Mouse (Mus musculus): ENCODE data around the gene Itgb4. TPM values are rescaled to one million over a fixed set of nuclear protein-coding genes. Genes with fewer than 3 reads are reported as not detected.

Itgb4 gene
- polyA plus RNA-seq (2014; fragmentation: Nextera tagmentation; extraction: Ambion mirVana): 10.2 and 10.7 TPM in 2 replicates

GRCm38 (mm10) chr11:115974309-115975082, at the start of gene Itgb4:
Gene Itgb4, plus strand, starts transcription at chr11:115974709.
- H3K27me3 ChIP-seq (ENCODE audit: control insufficient read depth, insufficient read depth, low read length): peaks cover 11% of the 10 kb centered on the region; the same call in 1 of the 2 replicates
- peak within 1 kb of the TSS; percentile 40 for H3K4me3 ChIP-seq (ENCODE audit: low read depth, low read length)
- H3K4me2 ChIP-seq (replicated peaks; ENCODE audit: low read depth, low read length): peak within 1 kb of the TSS; percentile 77
- peak within 1 kb of the TSS; percentile 33; the same call in 1 of the 2 replicates for H3K9ac ChIP-seq (replicated peaks; ENCODE audit: low read depth, low read length)
- H3K9me3 ChIP-seq (ENCODE audit: control insufficient read depth, low read depth, low read length): no peaks in the 10 kb centered on the region
- H3K4me1 ChIP-seq (ENCODE audit: control insufficient read depth, insufficient read depth, low read length): peaks cover 5% of the 10 kb centered on the region; the same call in 1 of the 2 replicates
- H3K36me3 ChIP-seq (ENCODE audit: control insufficient read depth, insufficient read depth, low read length): no peaks in the 10 kb centered on the region
- H3K27ac ChIP-seq (ENCODE audit: low read length): no peak within 1 kb of the TSS
- peak; percentile 75 for ATAC-seq (ENCODE audit: insufficient number of reproducible peaks, insufficient read depth, low FRiP score, low read depth)
- 10% methylated on average over 53 of the region's 58 CpGs for WGBS

DNA sequence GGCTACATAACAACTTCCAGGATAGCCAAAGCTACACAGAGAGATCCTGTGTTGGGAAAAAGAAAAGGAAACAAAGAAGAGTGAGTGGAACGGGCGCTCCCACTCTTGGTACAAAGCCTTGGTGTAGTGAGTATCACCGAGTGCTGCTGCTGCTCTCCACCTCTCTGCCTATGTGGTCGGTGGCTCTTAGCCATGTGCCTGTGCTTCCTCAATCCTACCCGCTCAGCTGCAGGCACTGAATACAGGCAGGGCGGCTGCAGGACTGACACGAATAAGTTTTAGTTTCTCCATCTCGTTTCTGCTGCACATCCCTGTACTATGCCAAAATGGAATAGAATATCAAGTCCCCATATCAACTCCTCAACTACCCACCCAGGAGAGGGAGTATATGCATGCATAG, 45.5 kb upstream of the Itgb4 start:
- Histone ChIP-seq H3K9me3 (ENCODE audit: control insufficient read depth, low read depth, low read length) (no peaks in the 10 kb centered on the region), H3K27me3 (ENCODE audit: control insufficient read depth, insufficient read depth, low read length) (no peaks in the 10 kb centered on the region), H3K9ac (replicated peaks; ENCODE audit: low read depth, low read length) (no peak overlapping the region), H3K4me1 (ENCODE audit: control insufficient read depth, insufficient read depth, low read length) (peaks cover 10% of the 10 kb centered on the region; the same call in 1 of the 2 replicates), H3K4me2 (replicated peaks; ENCODE audit: low read depth, low read length) (no peak overlapping the region), H3K36me3 (ENCODE audit: control insufficient read depth, insufficient read depth, low read length) (peaks cover 13% of the 10 kb centered on the region), H3K27ac (ENCODE audit: low read length) (no peak overlapping the region), H3K4me3 (ENCODE audit: low read depth, low read length) (no peak overlapping the region)
- no peak for ATAC-seq (ENCODE audit: insufficient number of reproducible peaks, insufficient read depth, low FRiP score, low read depth)
- 87% methylated on average over 8 of the region's 8 CpGs for WGBS

DNA sequence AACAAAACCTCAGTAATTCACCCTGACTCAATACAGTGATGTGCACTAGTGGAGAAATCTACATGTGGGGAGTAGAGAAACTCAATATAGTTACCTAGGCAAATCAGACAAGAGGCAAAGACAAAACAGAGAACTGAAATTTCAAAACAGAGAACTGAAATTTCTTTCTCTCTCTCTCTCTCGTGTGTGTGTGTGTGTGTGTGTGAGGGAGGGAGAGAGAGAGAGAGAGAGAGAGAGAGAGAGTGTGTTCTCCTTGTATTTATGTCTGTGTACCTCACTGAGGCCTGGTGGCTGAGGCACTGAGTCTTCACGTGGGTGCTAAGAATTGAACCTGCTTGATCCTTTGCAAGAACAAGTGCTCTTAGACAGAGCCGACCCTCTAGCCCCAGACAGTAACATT, 44.7 kb upstream of the Itgb4 start:
- Histone ChIP-seq H3K36me3 (ENCODE audit: control insufficient read depth, insufficient read depth, low read length) (peaks cover 13% of the 10 kb centered on the region), H3K27me3 (ENCODE audit: control insufficient read depth, insufficient read depth, low read length) (no peaks in the 10 kb centered on the region), H3K9ac (replicated peaks; ENCODE audit: low read depth, low read length) (no peak overlapping the region), H3K4me2 (replicated peaks; ENCODE audit: low read depth, low read length) (no peak overlapping the region), H3K9me3 (ENCODE audit: control insufficient read depth, low read depth, low read length) (no peaks in the 10 kb centered on the region), H3K27ac (ENCODE audit: low read length) (no peak overlapping the region), H3K4me1 (ENCODE audit: control insufficient read depth, insufficient read depth, low read length) (peaks cover 15% of the 10 kb centered on the region; the same call in 1 of the 2 replicates), H3K4me3 (ENCODE audit: low read depth, low read length) (no peak overlapping the region)
- 71% methylated on average over 3 of the region's 3 CpGs for WGBS
- ATAC-seq (ENCODE audit: insufficient number of reproducible peaks, insufficient read depth, low FRiP score, low read depth): no peak

GRCm38 (mm10) chr11:115931235-115931634, 43.3 kb upstream of the Itgb4 start:
- Histone ChIP-seq H3K4me1 (ENCODE audit: control insufficient read depth, insufficient read depth, low read length) (peaks cover 15% of the 10 kb centered on the region; the same call in 1 of the 2 replicates), H3K4me2 (replicated peaks; ENCODE audit: low read depth, low read length) (no peak overlapping the region), H3K36me3 (ENCODE audit: control insufficient read depth, insufficient read depth, low read length) (peaks cover 18% of the 10 kb centered on the region), H3K9ac (replicated peaks; ENCODE audit: low read depth, low read length) (no peak overlapping the region), H3K4me3 (ENCODE audit: low read depth, low read length) (no peak overlapping the region), H3K27me3 (ENCODE audit: control insufficient read depth, insufficient read depth, low read length) (no peaks in the 10 kb centered on the region), H3K27ac (ENCODE audit: low read length) (no peak overlapping the region), H3K9me3 (ENCODE audit: control insufficient read depth, low read depth, low read length) (no peaks in the 10 kb centered on the region)
- no peak for ATAC-seq (ENCODE audit: insufficient number of reproducible peaks, insufficient read depth, low FRiP score, low read depth)
- WGBS: 64% methylated on average over 3 of the region's 3 CpGs

- H3K36me3 ChIP-seq (ENCODE audit: control insufficient read depth, insufficient read depth, low read length): peaks cover 20% of the 10 kb centered on the region
- peaks cover 15% of the 10 kb centered on the region; the same call in 1 of the 2 replicates for H3K4me1 ChIP-seq (ENCODE audit: control insufficient read depth, insufficient read depth, low read length)
- H3K4me2 ChIP-seq (replicated peaks; ENCODE audit: low read depth, low read length): peak within 1 kb of the TSS; percentile 81
- H3K27ac ChIP-seq (ENCODE audit: low read length): no peak within 1 kb of the TSS
- no peaks in the 10 kb centered on the region for H3K27me3 ChIP-seq (ENCODE audit: control insufficient read depth, insufficient read depth, low read length)
- H3K9ac ChIP-seq (replicated peaks; ENCODE audit: low read depth, low read length): peak within 1 kb of the TSS; percentile 72
- H3K9me3 ChIP-seq (ENCODE audit: control insufficient read depth, low read depth, low read length): no peaks in the 10 kb centered on the region
- under 1% methylated on average over 28 of the region's 28 CpGs for WGBS
- peak within 1 kb of the TSS; percentile 88 for H3K4me3 ChIP-seq (ENCODE audit: low read depth, low read length)
- ATAC-seq (ENCODE audit: insufficient number of reproducible peaks, insufficient read depth, low FRiP score, low read depth): peak; percentile 99
These were observed 41.3 kb upstream of the Itgb4 start, which contains the start of the genes Sap30bp and Recql5 for GRCm38 (mm10) chr11:115933108-115933746. Gene Sap30bp, plus strand, starts transcription at chr11:115933282. Gene Recql5, minus strand, starts transcription at chr11:115933477.

DNA sequence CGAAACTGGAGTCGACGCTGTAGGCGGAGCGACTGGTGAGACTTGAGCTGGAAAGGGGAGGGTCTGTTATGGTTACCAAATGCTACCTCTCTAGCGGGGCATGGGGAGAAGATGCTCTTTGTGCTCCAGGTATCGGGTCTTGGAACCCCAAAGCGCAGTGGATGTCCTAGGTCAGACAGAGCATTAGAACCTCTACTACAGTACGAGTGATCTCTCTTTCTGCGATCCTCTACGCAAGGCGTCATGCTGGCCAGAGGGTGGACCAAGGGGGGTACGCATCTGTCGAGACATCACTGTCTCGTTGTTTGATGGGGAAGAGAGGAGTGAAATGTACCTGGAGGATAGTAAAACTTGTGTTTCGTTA, 40.8 kb upstream of the Itgb4 start:
- peaks cover 15% of the 10 kb centered on the region; the same call in 1 of the 2 replicates for H3K4me1 ChIP-seq (ENCODE audit: control insufficient read depth, insufficient read depth, low read length)

DNA sequence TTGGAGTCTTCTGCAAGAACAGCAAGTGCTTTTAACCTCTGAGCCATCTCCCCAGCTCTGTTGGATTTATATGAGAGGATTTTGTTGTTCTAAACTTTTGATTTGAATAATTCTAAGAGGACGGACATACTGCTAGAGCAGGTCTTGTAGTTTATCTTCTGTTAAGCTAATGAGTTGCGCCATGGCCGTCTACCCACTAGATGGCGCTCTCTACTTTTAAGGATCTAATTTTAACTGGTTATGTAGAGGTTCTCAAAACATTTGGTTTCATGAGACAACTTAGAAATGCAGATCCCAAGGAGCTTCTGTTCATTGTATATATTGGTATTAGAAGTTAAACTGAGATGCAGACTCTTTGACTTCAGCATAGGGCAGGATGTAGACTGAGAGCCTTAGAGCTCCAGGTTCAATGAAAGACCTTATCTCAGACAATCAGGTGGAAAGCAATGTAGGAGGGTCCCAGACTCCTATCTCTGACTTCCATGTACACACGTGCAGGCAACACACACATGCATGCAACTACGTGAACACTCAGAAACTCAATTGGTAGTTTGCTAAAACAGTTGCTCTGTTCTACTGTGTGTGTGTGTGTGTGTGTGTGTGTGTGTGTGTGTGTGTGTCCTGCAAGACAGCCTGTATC, 34.7 kb upstream of the Itgb4 start:
- Histone ChIP-seq H3K27me3 (ENCODE audit: control insufficient read depth, insufficient read depth, low read length) (no peaks in the 10 kb centered on the region), H3K9me3 (ENCODE audit: control insufficient read depth, low read depth, low read length) (no peaks in the 10 kb centered on the region), H3K27ac (ENCODE audit: low read length) (no peak overlapping the region), H3K4me2 (replicated peaks; ENCODE audit: low read depth, low read length) (no peak overlapping the region), H3K36me3 (ENCODE audit: control insufficient read depth, insufficient read depth, low read length) (peaks cover 61% of the 10 kb centered on the region), H3K4me3 (ENCODE audit: low read depth, low read length) (no peak overlapping the region), H3K4me1 (ENCODE audit: control insufficient read depth, insufficient read depth, low read length) (no peaks in the 10 kb centered on the region), H3K9ac (replicated peaks; ENCODE audit: low read depth, low read length) (no peak overlapping the region)
- no peak for ATAC-seq (ENCODE audit: insufficient number of reproducible peaks, insufficient read depth, low FRiP score, low read depth)
- 34% methylated on average over 6 of the region's 6 CpGs for WGBS

More for the DNA sequence above, 40.8 kb upstream of the Itgb4 start:
- H3K4me3 ChIP-seq (ENCODE audit: low read depth, low read length): peak overlapping the region; percentile 88
- no peaks in the 10 kb centered on the region for H3K9me3 ChIP-seq (ENCODE audit: control insufficient read depth, low read depth, low read length)
- H3K36me3 ChIP-seq (ENCODE audit: control insufficient read depth, insufficient read depth, low read length): peaks cover 22% of the 10 kb centered on the region; the same call in 1 of the 2 replicates
- H3K4me2 ChIP-seq (replicated peaks; ENCODE audit: low read depth, low read length): peak overlapping the region; percentile 73
- under 1% methylated on average over 16 of the region's 16 CpGs for WGBS
- no peaks in the 10 kb centered on the region for H3K27me3 ChIP-seq (ENCODE audit: control insufficient read depth, insufficient read depth, low read length)
- no peak overlapping the region for H3K27ac ChIP-seq (ENCODE audit: low read length)
- no peak for ATAC-seq (ENCODE audit: insufficient number of reproducible peaks, insufficient read depth, low FRiP score, low read depth)
- peak overlapping the region; percentile 72 for H3K9ac ChIP-seq (replicated peaks; ENCODE audit: low read depth, low read length)

GRCm38 (mm10) chr11:115941980-115942379, 32.5 kb upstream of the Itgb4 start:
- no peak overlapping the region for H3K9ac ChIP-seq (replicated peaks; ENCODE audit: low read depth, low read length)
- H3K36me3 ChIP-seq (ENCODE audit: control insufficient read depth, insufficient read depth, low read length): peaks cover 64% of the 10 kb centered on the region
- no peak overlapping the region for H3K4me3 ChIP-seq (ENCODE audit: low read depth, low read length)
- H3K27me3 ChIP-seq (ENCODE audit: control insufficient read depth, insufficient read depth, low read length): no peaks in the 10 kb centered on the region
- no peak for ATAC-seq (ENCODE audit: insufficient number of reproducible peaks, insufficient read depth, low FRiP score, low read depth)
- no peaks in the 10 kb centered on the region for H3K9me3 ChIP-seq (ENCODE audit: control insufficient read depth, low read depth, low read length)
- WGBS: 73% methylated on average over 7 of the region's 7 CpGs
- no peak overlapping the region for H3K27ac ChIP-seq (ENCODE audit: low read length)
- no peak overlapping the region for H3K4me2 ChIP-seq (replicated peaks; ENCODE audit: low read depth, low read length)
- no peaks in the 10 kb centered on the region for H3K4me1 ChIP-seq (ENCODE audit: control insufficient read depth, insufficient read depth, low read length)

Measured in stomach, embryonic 14.5 days (tissue).